Mouse (Mus musculus): ENCODE data around the gene Egfr. TPM values are rescaled to one million over a fixed set of nuclear protein-coding genes. Genes with fewer than 3 reads are reported as not detected.

The Egfr gene
- total RNA-seq (2021) = 1 to 10 TPM; 7.8 to 8.2 TPM
- long read RNA-seq, experiment 1 = 0 reads
- long read RNA-seq, experiment 2, partial matches to known transcripts = 0 of 1 reads
- long read RNA-seq, experiment 2, other reads (novel, unspliced or antisense) = 0 of 1 reads

DNA sequence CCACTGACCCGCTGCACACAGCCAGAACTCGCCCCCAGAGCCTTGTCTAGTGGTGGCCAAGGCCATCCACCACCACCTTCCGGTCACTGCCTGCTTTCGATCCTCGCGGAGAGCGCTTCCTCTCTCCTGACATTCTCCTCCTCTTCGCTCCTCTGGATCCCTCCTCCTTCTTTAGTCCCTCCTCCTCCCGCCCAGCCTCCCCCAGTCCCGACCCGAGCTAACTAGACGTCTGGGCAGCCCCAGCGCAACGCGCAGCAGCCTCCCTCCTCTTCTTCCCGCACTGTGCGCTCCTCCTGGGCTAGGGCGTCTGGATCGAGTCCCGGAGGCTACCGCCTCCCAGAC, at the start of gene Egfr:
Egfr (plus strand) TSS at position 197 of the 342 bp plus-strand sequence.
- DNase-seq = peak; percentile 84 to 90

- no peak for DNase-seq
Observed at GRCm38 (mm10) chr11:16703221-16703620, 48.8 kb upstream of the Egfr start.

GRCm38 (mm10) chr11:16735083-16735644, 16.8 kb upstream of the Egfr start:
- DNase-seq = no peak

DNA sequence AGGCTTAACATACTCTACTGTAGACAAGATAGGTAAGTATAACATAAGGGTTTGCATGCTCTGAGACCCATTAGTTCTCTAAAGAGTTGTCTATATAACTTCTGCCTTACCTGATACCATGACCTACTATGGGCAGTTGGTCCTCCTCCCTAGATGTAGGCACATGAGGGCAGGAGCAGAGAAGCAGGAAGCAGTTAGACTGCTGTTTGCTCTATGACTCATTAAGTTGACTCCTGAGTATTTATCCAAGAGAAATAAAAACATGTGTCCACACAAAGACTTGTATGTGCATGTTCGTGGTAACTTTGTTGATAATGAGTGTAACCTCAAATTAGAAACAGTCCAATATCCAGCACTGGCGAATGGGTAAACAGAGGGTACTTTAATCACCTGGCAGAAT, 14.7 kb upstream of the Egfr start:
- no peak for DNase-seq

GRCm38 (mm10) chr11:16738691-16739090, 13.3 kb upstream of the Egfr start:
- no peak for DNase-seq

GRCm38 (mm10) chr11:16739155-16739554, 12.8 kb upstream of the Egfr start:
- DNase-seq = no peak

GRCm38 (mm10) chr11:16740691-16741611, 11.1 kb upstream of the Egfr start:
- DNase-seq = no peak

DNA sequence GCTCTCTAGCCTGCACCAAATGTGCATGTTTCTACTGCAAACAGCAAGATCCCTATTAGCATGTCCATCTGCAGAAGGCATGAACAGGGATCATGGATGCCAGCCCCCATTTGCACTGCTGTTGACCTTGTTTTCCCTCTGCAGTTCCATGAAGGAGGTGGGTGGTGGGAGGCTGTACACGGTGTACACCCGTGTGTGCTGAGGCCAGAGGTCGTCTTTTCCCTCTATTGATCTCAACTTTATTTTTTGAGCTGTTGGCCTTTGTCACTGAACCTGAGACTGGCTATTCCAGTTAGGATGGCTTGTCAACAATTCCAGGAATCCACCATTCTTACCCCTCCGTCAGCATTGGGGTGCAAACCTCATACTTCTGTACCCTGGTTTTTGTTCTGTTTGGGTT, 9.8 kb upstream of the Egfr start:
- no peak for DNase-seq

GRCm38 (mm10) chr11:16742821-16743220, 9.2 kb upstream of the Egfr start:
- no peak for DNase-seq

- no peak for DNase-seq
Observed at GRCm38 (mm10) chr11:16751457-16751982, 483 bp upstream of the Egfr start.

- DNase-seq = peak; percentile 20 to 45
Observed at GRCm38 (mm10) chr11:16752349-16753153, 548 bp downstream of the Egfr start.

DNA sequence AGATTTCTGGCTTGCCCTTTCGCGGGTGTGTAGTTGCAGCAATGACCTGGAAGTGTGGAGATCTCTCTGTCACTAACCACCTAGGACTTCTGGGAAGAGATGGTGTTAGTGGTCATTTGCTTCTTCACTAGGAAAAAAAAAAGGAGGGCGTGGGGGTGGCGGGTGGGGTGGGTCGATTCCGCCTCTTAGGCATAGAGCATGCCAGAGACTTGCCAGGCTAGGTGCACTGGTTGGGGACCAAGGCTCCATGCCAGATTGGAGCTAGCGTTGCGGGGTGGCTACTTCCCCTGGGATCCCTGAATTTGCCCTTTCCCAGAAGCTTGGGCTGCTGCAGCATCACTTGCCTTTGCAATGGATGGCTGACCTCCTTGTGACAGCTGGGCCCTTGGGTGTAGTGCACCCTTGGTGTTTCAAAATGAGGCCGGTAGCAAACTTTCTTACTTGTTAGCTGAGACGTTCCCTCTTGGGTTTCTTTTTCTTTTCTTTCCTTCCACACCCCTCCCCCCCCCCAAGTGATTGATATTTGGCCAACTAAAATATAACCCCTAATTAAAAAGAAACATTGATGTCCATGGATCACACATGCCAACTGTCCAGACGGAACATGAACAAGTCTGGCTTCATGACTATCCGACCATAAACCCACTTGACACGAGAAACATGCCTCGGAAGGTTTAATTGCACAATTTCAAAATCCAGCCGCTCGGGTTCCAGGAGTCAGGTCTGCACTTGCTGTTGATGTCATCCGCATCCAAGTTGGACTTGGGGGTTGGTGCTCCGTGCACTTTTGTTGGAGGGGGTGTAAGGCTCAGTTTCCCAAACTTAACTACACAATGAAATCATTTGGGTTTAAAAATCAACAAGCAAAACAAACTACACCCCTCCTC, 1.4 kb downstream of the Egfr start:
- DNase-seq = peak; percentile 30 to 40

DNA sequence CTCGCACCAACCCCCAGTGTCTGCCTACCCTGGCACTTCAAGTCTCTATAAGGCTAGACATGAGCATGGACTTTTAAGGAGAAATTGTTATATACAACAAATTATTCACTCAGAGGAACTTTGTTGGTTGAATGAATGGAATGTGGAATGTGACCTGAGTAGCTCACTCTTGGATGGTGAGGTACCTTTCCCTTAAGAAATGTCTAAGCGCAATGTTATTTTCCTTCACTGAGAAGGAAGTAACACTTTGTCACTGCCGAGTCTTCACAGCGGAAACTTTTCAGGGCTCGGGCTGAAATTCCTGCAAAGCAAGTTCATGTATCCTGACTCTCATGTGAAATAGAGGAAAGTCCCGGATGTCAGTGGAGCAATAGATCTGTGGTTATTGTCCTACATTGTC, 7.9 kb downstream of the Egfr start:
- DNase-seq = no peak

GRCm38 (mm10) chr11:16761184-16761583, 9.2 kb downstream of the Egfr start:
- DNase-seq = no peak

DNA sequence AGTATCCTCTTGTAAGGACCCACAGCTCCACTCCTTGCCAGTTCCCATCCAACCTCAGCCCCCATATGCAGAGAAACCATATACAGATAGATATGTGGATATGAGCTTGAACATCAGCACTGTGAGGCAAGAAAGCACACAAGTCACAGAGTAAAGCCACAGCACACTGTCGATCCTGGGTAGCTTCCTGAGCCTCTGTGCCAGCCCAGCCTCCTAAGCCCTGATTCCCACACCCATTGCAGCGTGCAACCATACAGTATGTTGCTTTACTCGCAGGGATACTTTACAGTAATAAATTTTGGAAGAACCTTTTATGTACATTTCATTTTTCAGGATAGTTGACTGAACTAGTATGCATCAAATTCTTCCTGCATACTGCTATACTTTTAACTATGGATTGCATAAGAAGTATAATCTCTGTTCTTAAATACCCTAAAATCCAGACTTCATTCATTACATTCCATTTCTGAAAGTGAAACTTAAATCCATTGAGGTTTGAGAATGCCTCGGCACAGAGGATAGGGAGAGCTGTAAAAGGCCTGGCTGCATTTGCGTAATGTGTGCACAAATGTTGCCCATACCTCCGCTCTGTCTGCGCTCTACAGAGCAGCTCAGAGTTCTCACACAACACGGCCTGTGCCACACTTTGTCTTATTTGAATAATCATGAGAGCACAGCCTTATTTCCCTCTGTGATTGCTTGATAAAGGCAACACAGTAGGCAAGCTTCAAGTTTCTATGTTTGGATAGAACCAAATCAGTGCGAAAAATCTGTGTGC, 14.2 kb downstream of the Egfr start:
- DNase-seq = no peak

DNA sequence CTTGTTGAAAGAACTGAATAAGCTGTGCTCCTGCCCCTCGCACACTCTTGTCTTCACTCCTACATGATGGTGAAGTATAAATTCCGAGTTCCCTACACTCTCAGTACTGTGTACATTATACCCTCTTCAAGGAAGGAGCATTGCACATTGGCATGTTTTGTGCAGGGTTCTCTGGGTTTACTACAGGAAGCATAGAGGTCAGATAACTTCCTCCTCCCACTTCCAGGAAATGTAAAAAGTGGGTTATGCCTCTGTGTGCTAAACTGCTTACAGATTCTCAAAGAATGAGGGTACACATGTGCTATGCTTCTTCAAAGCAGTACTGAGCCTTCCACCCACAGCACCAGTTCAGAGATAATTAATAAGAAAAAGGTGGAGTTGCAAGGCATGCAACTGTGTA, 16.0 kb downstream of the Egfr start:
- no peak for DNase-seq

GRCm38 (mm10) chr11:16769276-16769675, 17.3 kb downstream of the Egfr start:
- DNase-seq = no peak

DNA sequence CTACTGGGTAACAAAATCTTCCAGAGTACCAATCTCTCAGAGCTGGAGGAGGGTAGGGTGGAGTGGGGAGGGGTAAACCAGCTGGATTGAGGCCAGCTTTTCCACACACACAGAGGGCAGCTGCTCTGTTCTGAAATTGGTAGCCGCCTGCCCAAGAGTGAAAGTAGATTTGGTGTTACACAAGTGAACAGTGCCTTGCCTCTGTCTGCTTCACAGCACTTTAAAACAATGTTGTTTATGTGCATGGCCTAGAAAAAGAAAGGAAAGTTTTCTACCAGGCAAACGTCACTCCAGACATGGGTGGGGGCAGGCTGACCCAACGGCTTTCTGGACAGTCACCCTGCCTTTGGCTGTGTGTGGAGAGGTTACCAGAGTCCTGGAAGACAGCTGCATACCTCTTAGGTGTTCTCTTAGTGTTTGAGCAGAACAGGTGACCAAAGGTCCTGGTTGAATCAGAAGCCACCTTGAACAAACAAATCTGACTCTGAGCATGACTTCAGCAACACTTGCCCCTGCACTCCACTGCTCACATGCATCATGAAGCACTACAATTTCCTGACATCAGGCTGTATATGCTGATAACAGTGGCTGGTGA, 17.8 kb downstream of the Egfr start:
- DNase-seq = no peak

GRCm38 (mm10) chr11:16770966-16771365, 19.0 kb downstream of the Egfr start:
- DNase-seq = peak; percentile 42 to 53

DNA sequence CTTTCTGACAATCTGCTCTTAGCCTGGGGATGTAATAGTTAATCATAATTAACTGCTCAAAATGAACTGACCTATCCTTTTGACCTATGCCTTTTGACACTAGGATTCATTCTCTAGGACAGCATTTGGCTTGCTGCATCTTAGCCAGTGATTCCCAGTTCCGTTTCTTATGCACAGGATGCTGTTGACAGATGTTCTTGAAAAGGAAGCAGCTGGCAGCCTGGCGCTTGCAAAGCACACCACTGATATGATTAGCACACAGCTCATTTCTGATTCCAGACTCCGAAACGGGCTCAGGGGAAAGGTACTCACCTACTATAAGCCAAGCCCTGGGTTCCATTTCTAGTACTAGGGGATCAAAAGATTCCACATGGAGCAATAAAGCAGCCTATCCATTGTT, 20.7 kb downstream of the Egfr start:
- DNase-seq = peak; percentile 47 to 63

All from heart, adult 18-20 months (tissue).